Mouse (Mus musculus) liver, embryonic 13.5 days (tissue): ENCODE results near the gene Slc7a9. TPM values are rescaled to one million over a fixed set of nuclear protein-coding genes. Genes with fewer than 3 reads are reported as not detected.

Experiments used
- ATAC-seq: fragments of 200-750 bp; cut with Nextera tagmentation; 2 replicates; pipeline ENCODE4 v1.8.0; 2017; ENCODE audit warnings: low read depth, mild to moderate bottlenecking, moderate number of reproducible peaks, moderate library complexity
- DNase-seq: peaks from one replicate; pipeline ENCODE4 v3.0.0; 2022
- H3K27ac ChIP-seq: fragments of 300-500 bp; sonication (generic); 2 replicates; pipeline ENCODE4 v1.5.1; 2015; ENCODE audit warnings: moderate library complexity, mild to moderate bottlenecking, inconsistent platforms
- H3K27me3 ChIP-seq: fragments of 300-500 bp; sonication (generic); 2 replicates; pipeline ENCODE4 v1.6.1; 2015; ENCODE audit warnings: mild to moderate bottlenecking, inconsistent platforms
- H3K36me3 ChIP-seq: fragments of 300-500 bp; sonication (generic); 2 replicates; pipeline ENCODE4 v1.6.1; 2015; ENCODE audit warnings: mild to moderate bottlenecking, inconsistent platforms
- H3K4me1 ChIP-seq: fragments of 300-500 bp; sonication (generic); replicated peaks from 2 replicates; pipeline ENCODE4 v1.6.1; 2015; ENCODE audit warnings: inconsistent platforms
- H3K4me2 ChIP-seq: fragments of 300-500 bp; sonication (generic); 2 replicates; pipeline ENCODE4 v1.6.1; 2015; ENCODE audit warnings: inconsistent platforms, mild to moderate bottlenecking, moderate library complexity
- H3K4me3 ChIP-seq: fragments of 300-500 bp; sonication (generic); replicated peaks from 2 replicates; pipeline ENCODE4 v1.5.1; 2015; ENCODE audit warnings: mild to moderate bottlenecking, inconsistent platforms
- H3K9ac ChIP-seq: fragments of 300-500 bp; sonication (generic); 2 replicates; pipeline ENCODE4 v1.6.1; 2015; ENCODE audit warnings: mild to moderate bottlenecking, inconsistent platforms
- H3K9me3 ChIP-seq: fragments of 300-500 bp; sonication (generic); replicated peaks from 2 replicates; pipeline ENCODE4 v1.6.1; 2016; ENCODE audit warnings: inconsistent platforms
- WGBS: fragments of 180-500 bp; shearing (Covaris S2); methylation state at CpG from one replicate; pipeline ENCODE4 v1.1.7; 2015; ENCODE audit not compliant: insufficient replicate concordance; 5-methylcytosine and 5-hydroxymethylcytosine counted together
- polyA plus RNA-seq: library from polyadenylated mRNA; unstranded; fragments of >200 nt; fragmentation: Nextera tagmentation; extraction: Ambion mirVana; gene quantifications from 2 replicates; pipeline ENCODE4 v1.2.1, GENCODE M21; 2015

Gene Slc7a9
- polyA plus RNA-seq, 1 experiment from 2014 or later: 2.2 TPM

DNA sequence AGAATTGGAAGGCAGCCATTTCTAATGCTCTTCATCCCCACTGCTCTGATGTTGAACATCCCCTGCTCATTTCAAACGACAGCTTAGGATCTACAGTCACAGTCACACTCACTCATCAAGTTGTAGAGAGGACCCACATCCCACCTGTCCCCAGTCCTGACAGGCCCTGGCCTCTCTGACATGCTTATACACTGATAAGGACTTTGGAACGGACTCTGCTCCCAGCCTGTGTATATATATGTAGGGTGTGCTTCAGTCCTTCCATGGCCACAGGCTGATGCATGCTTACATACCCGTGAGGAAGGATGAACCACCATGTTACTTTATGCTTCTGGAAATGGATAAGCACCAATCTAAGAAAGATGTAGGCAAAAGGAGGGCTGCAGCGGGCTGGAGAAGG, 12.4 kb downstream of the Slc7a9 start:
- 49% methylated on average over 4 of the region's 4 CpGs for WGBS
- no peak overlapping the region for H3K27ac ChIP-seq
- no peaks in the 10 kb centered on the region for H3K4me1 ChIP-seq
- H3K4me2 ChIP-seq: no peak overlapping the region
- ATAC-seq (no peak), DNase-seq (no peak)
- no peak overlapping the region for H3K4me3 ChIP-seq
- H3K9me3 ChIP-seq: no peaks in the 10 kb centered on the region
- no peaks in the 10 kb centered on the region for H3K36me3 ChIP-seq
- no peaks in the 10 kb centered on the region for H3K27me3 ChIP-seq
- H3K9ac ChIP-seq: no peak overlapping the region

DNA sequence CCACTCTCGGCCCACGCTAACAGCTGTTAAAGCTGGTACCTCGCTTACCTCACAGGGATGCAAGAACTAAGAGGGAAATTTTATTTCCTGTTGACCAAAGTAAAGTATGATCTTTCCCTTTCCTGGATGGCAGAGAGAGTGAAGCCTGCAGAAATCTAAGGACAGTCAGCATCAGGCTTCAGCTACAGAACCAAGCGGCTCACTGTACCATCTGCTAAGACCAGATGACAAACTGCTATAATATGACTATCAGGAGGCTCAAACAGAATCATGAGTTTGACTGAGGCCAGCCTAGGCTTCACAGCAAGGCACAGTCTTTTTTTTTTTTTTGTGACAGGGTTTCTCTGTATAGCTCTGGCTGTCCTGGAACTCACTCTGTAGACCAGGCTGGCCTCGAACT, 16.4 kb downstream of the Slc7a9 start:
- no peak overlapping the region for H3K4me3 ChIP-seq
- no peak for ATAC-seq

DNA sequence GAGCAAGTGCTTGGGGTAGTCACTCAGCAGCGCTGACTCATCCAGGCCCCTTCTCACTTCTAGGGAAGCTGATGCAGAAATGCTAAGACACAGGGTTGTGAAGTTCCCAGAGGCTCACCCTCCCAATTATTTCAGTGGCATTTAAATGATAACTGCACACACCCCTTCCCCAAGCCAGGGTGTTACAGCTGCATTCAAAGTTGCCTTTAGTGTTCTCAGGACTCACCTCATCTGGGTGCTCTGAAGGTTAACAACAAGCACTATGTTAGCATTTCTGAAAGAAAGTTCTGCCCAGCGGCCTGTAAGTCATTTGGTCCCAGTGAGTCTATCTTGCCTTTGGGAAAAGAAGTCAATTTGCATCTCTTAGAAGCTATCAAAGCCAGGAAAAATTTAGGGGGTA, 19.3 kb downstream of the Slc7a9 start:
- no peaks in the 10 kb centered on the region for H3K9me3 ChIP-seq
- WGBS: 45% methylated on average over 2 of the region's 2 CpGs
- no peak for DNase-seq
- H3K27ac ChIP-seq: no peak overlapping the region
- H3K4me3 ChIP-seq: no peak overlapping the region
- H3K4me2 ChIP-seq: no peak overlapping the region
- no peaks in the 10 kb centered on the region for H3K36me3 ChIP-seq
- no peaks in the 10 kb centered on the region for H3K4me1 ChIP-seq
- no peaks in the 10 kb centered on the region for H3K27me3 ChIP-seq
- no peak overlapping the region for H3K9ac ChIP-seq
- no peak for ATAC-seq

More for the DNA sequence above, 16.4 kb downstream of the Slc7a9 start:
- Histone ChIP-seq H3K9me3 (no peaks in the 10 kb centered on the region), H3K36me3 (no peaks in the 10 kb centered on the region), H3K27ac (no peak overlapping the region), H3K27me3 (no peaks in the 10 kb centered on the region), H3K4me1 (no peaks in the 10 kb centered on the region), H3K9ac (no peak overlapping the region), H3K4me2 (no peak overlapping the region)
- 85% methylated on average over 5 of the region's 5 CpGs for WGBS
- DNase-seq: no peak

DNA sequence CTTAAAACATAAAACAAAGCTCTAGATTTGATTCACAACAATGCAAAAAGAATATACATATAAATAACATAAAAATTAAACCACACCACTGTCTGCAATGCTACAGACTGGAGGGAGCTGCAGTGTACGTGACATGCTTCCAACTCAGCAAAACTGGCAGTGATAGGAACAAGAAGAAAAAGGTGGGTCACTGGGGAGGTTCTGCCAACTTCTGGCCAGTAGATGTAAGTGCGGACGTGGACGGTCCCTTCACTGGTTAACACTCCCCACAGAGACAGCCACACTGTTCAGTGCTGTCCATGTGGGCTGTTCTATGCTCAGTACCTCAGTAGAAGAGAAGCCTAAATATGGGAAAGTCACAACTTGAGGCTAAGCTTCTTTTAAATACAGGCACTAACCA, 22.2 kb downstream of the Slc7a9 start:
- ATAC-seq (no peak), DNase-seq (no peak)
- Histone ChIP-seq H3K27ac (no peak overlapping the region), H3K9ac (no peak overlapping the region), H3K4me2 (no peak overlapping the region), H3K4me1 (no peaks in the 10 kb centered on the region), H3K4me3 (no peak overlapping the region), H3K27me3 (no peaks in the 10 kb centered on the region), H3K9me3 (no peaks in the 10 kb centered on the region), H3K36me3 (no peaks in the 10 kb centered on the region)
- 40% methylated on average over 4 of the region's 4 CpGs for WGBS

DNA sequence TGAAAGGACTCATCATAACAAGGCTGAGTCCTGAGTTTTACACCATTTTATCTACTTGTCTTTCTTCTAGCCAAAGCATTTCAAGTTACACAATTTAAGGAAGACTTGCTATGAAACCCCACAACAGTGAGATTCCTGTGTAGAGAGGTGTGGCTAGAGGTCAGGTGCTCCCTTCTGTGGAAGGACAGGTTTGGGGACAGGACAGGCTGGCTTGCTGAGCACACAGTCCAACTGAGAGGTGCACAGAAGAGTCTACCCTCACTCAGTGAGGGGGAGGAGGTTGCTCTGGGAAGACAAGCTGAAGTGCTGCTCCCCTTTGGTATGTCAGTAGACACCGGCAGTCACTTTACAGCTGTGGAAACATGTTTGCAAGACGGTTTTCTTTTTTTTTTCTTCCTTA, 27.9 kb downstream of the Slc7a9 start:
- Histone ChIP-seq H3K9ac (no peak overlapping the region), H3K4me2 (no peak overlapping the region), H3K4me1 (no peaks in the 10 kb centered on the region), H3K27ac (no peak overlapping the region), H3K27me3 (no peaks in the 10 kb centered on the region), H3K36me3 (no peaks in the 10 kb centered on the region), H3K4me3 (no peak overlapping the region), H3K9me3 (no peaks in the 10 kb centered on the region)
- WGBS: 62% methylated on average over 2 of the region's 2 CpGs
- no peak for ATAC-seq
- no peak for DNase-seq

DNA sequence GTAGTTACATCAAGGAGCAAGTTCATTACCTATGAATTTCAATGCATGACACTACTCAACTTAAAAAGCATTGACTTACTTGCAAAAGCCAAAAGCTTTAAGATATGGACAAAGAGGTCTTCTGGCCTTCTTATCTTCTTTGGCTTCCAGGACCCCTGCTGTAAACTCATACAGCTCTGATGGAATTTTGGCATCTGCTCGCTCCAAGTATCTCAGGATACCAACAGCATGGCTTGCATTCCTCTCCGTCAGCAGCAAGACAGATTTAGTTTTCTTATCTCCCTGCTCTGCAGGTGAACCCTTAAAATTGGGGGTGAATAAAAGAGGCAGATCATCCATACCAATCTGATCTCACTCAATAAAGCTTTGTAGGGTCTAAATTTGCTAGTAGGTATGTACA, 36.5 kb downstream of the Slc7a9 start:
- Histone ChIP-seq H3K4me2 (no peak overlapping the region), H3K27ac (no peak overlapping the region), H3K4me3 (no peak overlapping the region)

DNA sequence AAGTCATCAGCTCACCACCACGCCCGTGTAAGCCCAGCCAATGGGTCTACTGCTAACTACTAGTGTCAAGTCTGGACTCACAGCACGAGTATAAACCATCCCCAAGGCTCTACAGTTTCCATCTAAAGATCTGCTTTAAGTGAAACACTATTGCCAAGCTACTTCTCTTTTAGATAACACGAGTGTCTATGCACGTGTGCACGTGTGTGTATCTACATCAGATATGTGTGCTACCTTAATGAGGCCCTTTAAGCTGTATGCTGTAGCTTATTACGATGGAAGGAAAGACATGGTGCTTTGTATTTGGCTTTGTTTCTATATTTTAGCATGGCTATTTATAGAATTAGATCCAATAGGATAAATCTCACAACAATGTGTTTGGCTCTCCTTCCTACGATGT, 38.0 kb downstream of the Slc7a9 start:
- no peaks in the 10 kb centered on the region for H3K9me3 ChIP-seq
- H3K36me3 ChIP-seq: no peaks in the 10 kb centered on the region
- H3K27ac ChIP-seq: no peak overlapping the region
- no peak overlapping the region for H3K4me2 ChIP-seq
- DNase-seq: no peak
- no peaks in the 10 kb centered on the region for H3K4me1 ChIP-seq
- H3K27me3 ChIP-seq: no peaks in the 10 kb centered on the region
- H3K4me3 ChIP-seq: no peak overlapping the region
- no peak overlapping the region for H3K9ac ChIP-seq
- no peak for ATAC-seq
- WGBS: 58% methylated on average over 8 of the region's 8 CpGs

More for the DNA sequence above, 36.5 kb downstream of the Slc7a9 start:
- 68% methylated on average over 2 of the region's 2 CpGs for WGBS
- Histone ChIP-seq H3K9ac (no peak overlapping the region), H3K9me3 (no peaks in the 10 kb centered on the region), H3K36me3 (no peaks in the 10 kb centered on the region), H3K4me1 (no peaks in the 10 kb centered on the region), H3K27me3 (no peaks in the 10 kb centered on the region)
- ATAC-seq: no peak
- DNase-seq: no peak

DNA sequence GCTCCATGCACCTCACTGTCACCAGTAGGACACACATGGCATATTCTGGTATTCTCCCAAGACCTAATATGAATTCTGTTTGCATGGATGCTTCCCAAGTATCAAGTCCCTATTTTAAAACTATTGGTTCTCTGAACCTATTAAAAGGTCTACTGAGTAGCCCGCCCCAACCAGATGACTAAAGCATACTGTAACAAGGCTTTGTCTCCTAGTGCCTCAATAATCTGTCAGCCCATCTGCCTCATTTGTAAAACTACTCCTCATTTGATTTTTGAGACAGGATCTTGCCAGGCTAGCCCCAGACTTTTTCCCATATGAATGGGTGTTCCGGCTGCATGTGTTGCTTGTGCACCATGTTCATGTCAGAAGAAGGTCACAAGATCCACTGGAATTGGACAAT, 41.6 kb downstream of the Slc7a9 start:
- no peak for DNase-seq

DNA sequence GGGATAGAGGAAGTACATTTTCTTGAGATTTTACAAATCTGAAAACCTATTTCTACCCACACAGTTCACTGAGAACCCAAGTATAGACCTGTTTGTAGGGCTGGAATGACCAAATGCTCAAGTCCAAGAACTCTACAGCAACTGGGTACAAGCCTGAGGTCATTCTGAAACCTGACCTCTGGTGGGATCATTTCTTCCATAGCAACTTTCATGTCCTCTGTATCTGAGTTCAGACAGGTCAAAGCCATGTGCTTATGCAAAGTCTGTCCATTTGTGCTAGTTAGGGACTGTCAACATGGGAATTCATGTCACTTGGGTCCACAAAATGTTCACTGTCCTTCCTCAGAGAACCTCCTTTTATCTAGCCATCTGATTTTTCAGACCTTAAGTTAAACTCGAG, 42.4 kb downstream of the Slc7a9 start:
- H3K27ac ChIP-seq: no peak overlapping the region
- H3K27me3 ChIP-seq: no peaks in the 10 kb centered on the region
- no peak for DNase-seq
- H3K9me3 ChIP-seq: no peaks in the 10 kb centered on the region
- H3K36me3 ChIP-seq: no peaks in the 10 kb centered on the region
- WGBS: 46% methylated on average over 1 of the region's 1 CpGs
- no peak overlapping the region for H3K9ac ChIP-seq
- no peaks in the 10 kb centered on the region for H3K4me1 ChIP-seq
- no peak overlapping the region for H3K4me3 ChIP-seq
- no peak for ATAC-seq
- H3K4me2 ChIP-seq: no peak overlapping the region

More for the DNA sequence above, 41.6 kb downstream of the Slc7a9 start:
- no peak overlapping the region for H3K4me3 ChIP-seq
- H3K4me2 ChIP-seq: no peak overlapping the region
- H3K27ac ChIP-seq: no peak overlapping the region
- H3K27me3 ChIP-seq: no peaks in the 10 kb centered on the region
- no peaks in the 10 kb centered on the region for H3K4me1 ChIP-seq
- ATAC-seq: no peak
- H3K9me3 ChIP-seq: no peaks in the 10 kb centered on the region
- no peak overlapping the region for H3K9ac ChIP-seq
- WGBS: 72% methylated on average over 2 of the region's 2 CpGs
- no peaks in the 10 kb centered on the region for H3K36me3 ChIP-seq

DNA sequence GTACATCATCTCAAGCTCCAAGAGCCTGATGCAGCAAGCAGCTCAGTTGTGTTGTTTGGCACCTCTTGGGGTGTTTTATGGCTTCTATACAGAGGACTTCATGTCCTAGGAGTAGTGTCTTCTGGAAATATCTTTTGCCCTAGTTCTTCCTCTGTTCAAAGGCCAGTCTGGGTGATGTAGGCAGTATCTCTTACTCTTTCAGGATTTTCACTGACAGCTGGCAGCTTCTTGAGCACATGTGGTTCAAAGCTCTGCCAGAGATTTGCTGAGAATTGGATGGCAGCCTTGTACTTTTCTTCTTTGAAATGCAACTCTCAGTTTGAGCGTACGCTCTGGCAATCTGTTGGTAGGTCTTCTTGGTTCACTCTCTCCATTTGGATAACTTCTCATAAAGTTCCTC, 48.9 kb downstream of the Slc7a9 start:
- no peak overlapping the region for H3K27ac ChIP-seq
- DNase-seq (no peak), ATAC-seq (no peak)
- WGBS: 70% methylated on average over 2 of the region's 2 CpGs
- no peak overlapping the region for H3K9ac ChIP-seq
- no peak overlapping the region for H3K4me2 ChIP-seq
- H3K4me1 ChIP-seq: no peaks in the 10 kb centered on the region
- H3K36me3 ChIP-seq: no peaks in the 10 kb centered on the region
- no peaks in the 10 kb centered on the region for H3K9me3 ChIP-seq
- H3K4me3 ChIP-seq: no peak overlapping the region
- H3K27me3 ChIP-seq: no peaks in the 10 kb centered on the region

DNA sequence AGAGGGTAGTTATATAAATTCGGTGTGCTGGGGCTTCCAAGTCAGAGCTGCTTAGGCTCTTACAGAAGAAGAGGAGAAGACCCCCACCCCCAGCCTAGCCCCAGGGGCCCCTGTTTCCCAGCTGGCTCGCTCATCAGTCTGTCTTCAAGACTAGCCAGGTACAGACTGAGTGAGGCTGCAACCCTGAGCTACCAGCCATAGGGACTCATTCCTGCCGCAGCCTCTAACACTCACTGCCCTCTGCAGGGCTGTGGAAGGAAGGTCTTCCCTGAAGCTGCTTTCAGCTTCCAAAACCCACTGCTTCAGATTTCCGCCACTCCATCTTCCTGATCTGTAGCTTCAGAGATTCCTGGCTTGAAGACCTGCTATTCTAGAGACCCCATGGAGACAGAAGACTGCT, 53.4 kb downstream of the Slc7a9 start:
- Histone ChIP-seq H3K27me3 (no peaks in the 10 kb centered on the region), H3K36me3 (no peaks in the 10 kb centered on the region), H3K9ac (no peak overlapping the region), H3K9me3 (no peaks in the 10 kb centered on the region), H3K4me2 (no peak overlapping the region), H3K4me1 (no peaks in the 10 kb centered on the region), H3K4me3 (no peak overlapping the region), H3K27ac (no peak overlapping the region)
- DNase-seq (no peak), ATAC-seq (no peak)
- WGBS: 13% methylated on average over 4 of the region's 4 CpGs
